In genomic region chr9:7594816-7595540, GRCm38 (mm10) we compare ENCODE assay signal across 8 mouse cellular contexts. TPM values are rescaled to one million over a fixed set of nuclear protein-coding genes. Genes with fewer than 3 reads are reported as not detected.
A peak's percentile ranks its signal among the peaks of the same experiment; 100 is the strongest.
DNase-seq lines count a peak whose midpoint lies in the region; ATAC-seq lines count a peak whose summit lies in the region.

No protein-coding gene starts in this region.

- H3K4me1 ChIP-seq in forebrain, embryonic 10.5 days = 0 out of 2 replicates have a peak, but pooled peaks cover 3% of the 10 kb centered on the region
- H3K4me1 ChIP-seq in heart, embryonic 16.5 days (ENCODE audit: control insufficient read depth, insufficient read depth, low read length) = peaks cover 3% of the 10 kb centered on the region; the same call in 1 of the 2 replicates
- no peaks in the 10 kb centered on the region for H3K4me1 ChIP-seq in liver, embryonic 15.5 days (replicated peaks)
- H3K4me1 ChIP-seq in neural tube, embryonic 12.5 days = no peaks in the 10 kb centered on the region

- WGBS in forebrain, embryonic 10.5 days = 28% methylated on average over 6 of the region's 6 CpGs
- 6% methylated on average over 6 of the region's 6 CpGs for WGBS in heart, embryonic 16.5 days
- 11% methylated on average over 6 of the region's 6 CpGs for WGBS in liver, embryonic 15.5 days (ENCODE audit: insufficient replicate concordance)
- 24% methylated on average over 6 of the region's 6 CpGs for WGBS in neural tube, embryonic 12.5 days

- no peaks in the 10 kb centered on the region for H3K27me3 ChIP-seq in forebrain, embryonic 10.5 days (ENCODE audit: poor library complexity, severe bottlenecking)
- H3K27me3 ChIP-seq in heart, embryonic 16.5 days (ENCODE audit: control insufficient read depth, insufficient read depth, low read length) = no peaks in the 10 kb centered on the region
- H3K27me3 ChIP-seq in liver, embryonic 15.5 days = no peaks in the 10 kb centered on the region; the same call in 1 of the 2 replicates
- no peaks in the 10 kb centered on the region for H3K27me3 ChIP-seq in neural tube, embryonic 12.5 days (replicated peaks)

- H3K27ac ChIP-seq in forebrain, embryonic 10.5 days = no peak overlapping the region
- no peak overlapping the region for H3K27ac ChIP-seq in heart, embryonic 16.5 days (ENCODE audit: low read length)
- H3K27ac ChIP-seq in liver, embryonic 15.5 days (replicated peaks) = no peak overlapping the region
- no peak overlapping the region for H3K27ac ChIP-seq in neural tube, embryonic 12.5 days

- peak overlapping the region; percentile 28 for H3K4me3 ChIP-seq in forebrain, embryonic 10.5 days
- peak overlapping the region; percentile 58 for H3K4me3 ChIP-seq in heart, embryonic 16.5 days (ENCODE audit: low read length)
- H3K4me3 ChIP-seq in liver, embryonic 15.5 days (replicated peaks) = peak overlapping the region; percentile 43
- 0 out of 2 replicates have a peak overlapping the region, but pooled peaks have one; percentile 16 for H3K4me3 ChIP-seq in neural tube, embryonic 12.5 days

- H3K4me2 ChIP-seq in heart, embryonic 16.5 days (ENCODE audit: low read depth, low read length) = peak overlapping the region; percentile 75
- peak overlapping the region; percentile 50 for H3K4me2 ChIP-seq in liver, embryonic 15.5 days
- H3K4me2 ChIP-seq in neural tube, embryonic 12.5 days (replicated peaks) = peak overlapping the region; percentile 56

- no peaks in the 10 kb centered on the region for H3K9me3 ChIP-seq in forebrain, embryonic 10.5 days
- H3K9me3 ChIP-seq in heart, embryonic 16.5 days (replicated peaks; ENCODE audit: control insufficient read depth, low read length) = no peaks in the 10 kb centered on the region
- H3K9me3 ChIP-seq in liver, embryonic 15.5 days (replicated peaks) = no peaks in the 10 kb centered on the region
- H3K9me3 ChIP-seq in neural tube, embryonic 12.5 days = no peaks in the 10 kb centered on the region

- peak overlapping the region; percentile 75 for H3K9ac ChIP-seq in heart, embryonic 16.5 days (ENCODE audit: low read length)
- no peak overlapping the region for H3K9ac ChIP-seq in liver, embryonic 15.5 days
- peak overlapping the region; percentile 42; the same call in 1 of the 2 replicates for H3K9ac ChIP-seq in neural tube, embryonic 12.5 days

- DNase-seq in c-Kit-positive CD71-negative TER-119-negative erythroid progenitor cells, embryonic 14.5 days (ENCODE audit: low read depth) = peak; percentile 62
- DNase-seq in forebrain, embryonic 10.5 days (ENCODE audit: extremely low spot score, low spot score) = peak; percentile 65
- peak; percentile 85 to 91 for DNase-seq in kidney, postnatal 36 days
- peak; percentile 85 for DNase-seq in telencephalon, adult 2 months (ENCODE audit: low read depth, low spot score)

- ATAC-seq in CD4-positive, CD25-positive, alpha-beta regulatory T cell, adult 4 months = peak; percentile 97
- ATAC-seq in heart, embryonic 16.5 days (replicated peaks; ENCODE audit: extremely low read depth, insufficient read depth, low FRiP score) = peak; percentile 95
- peak; percentile 68 for ATAC-seq in liver, embryonic 15.5 days (ENCODE audit: insufficient read depth)
- peak; percentile 99 for ATAC-seq in neural tube, embryonic 12.5 days (ENCODE audit: low FRiP score, low read depth)

- H3K36me3 ChIP-seq in forebrain, embryonic 10.5 days (replicated peaks) = no peaks in the 10 kb centered on the region
- H3K36me3 ChIP-seq in heart, embryonic 16.5 days (ENCODE audit: control insufficient read depth, insufficient read depth) = no peaks in the 10 kb centered on the region
- H3K36me3 ChIP-seq in liver, embryonic 15.5 days (replicated peaks) = no peaks in the 10 kb centered on the region
- H3K36me3 ChIP-seq in neural tube, embryonic 12.5 days = no peaks in the 10 kb centered on the region

RNA-seq across cellular contexts. Expression of gene Mmp27, which starts 23.8 kb away (rescaled TPM):
- under 1 TPM in 1 of 2 experiments, not detected in 1; 0.34 TPM for polyA plus RNA-seq in CD4-positive, CD25-positive, alpha-beta regulatory T cell, adult 4 months (2017; shearing (Covaris generic))
- polyA plus RNA-seq in forebrain, embryonic 10.5 days (2016; fragmentation: Nextera tagmentation; extraction: Ambion mirVana) = not detected in 2 replicates
- polyA plus RNA-seq in heart, embryonic 16.5 days (2015; fragmentation: Nextera tagmentation; extraction: Ambion mirVana) = not detected in 2 replicates
- 0.13 and 0.15 TPM in 2 replicates for polyA plus RNA-seq in liver, embryonic 15.5 days (2015; fragmentation: Nextera tagmentation; extraction: Ambion mirVana)
- polyA plus RNA-seq in neural tube, embryonic 12.5 days (2016; fragmentation: Nextera tagmentation; extraction: Ambion mirVana) = not detected in 2 replicates

RNA-seq across cellular contexts. Expression of gene Mmp20, which starts 33.1 kb away (rescaled TPM):
- polyA plus RNA-seq in CD4-positive, CD25-positive, alpha-beta regulatory T cell, adult 4 months (2017; shearing (Covaris generic)) = not detected
- polyA plus RNA-seq in forebrain, embryonic 10.5 days (2016; fragmentation: Nextera tagmentation; extraction: Ambion mirVana) = not detected in 2 replicates
- polyA plus RNA-seq in heart, embryonic 16.5 days (2015; fragmentation: Nextera tagmentation; extraction: Ambion mirVana) = not detected in 2 replicates
- not detected in 2 replicates for polyA plus RNA-seq in liver, embryonic 15.5 days (2015; fragmentation: Nextera tagmentation; extraction: Ambion mirVana)
- polyA plus RNA-seq in neural tube, embryonic 12.5 days (2016; fragmentation: Nextera tagmentation; extraction: Ambion mirVana) = not detected in 2 replicates

RNA-seq across cellular contexts. Expression of gene Mmp8, which starts 36.7 kb away (rescaled TPM):
- under 1 TPM in 1 of 2 experiments, not detected in 1; 0.17 TPM for polyA plus RNA-seq in CD4-positive, CD25-positive, alpha-beta regulatory T cell, adult 4 months (2017; shearing (Covaris generic))
- 0.15 TPM in 1 of 2 replicates, not detected in the other for polyA plus RNA-seq in forebrain, embryonic 10.5 days (2016; fragmentation: Nextera tagmentation; extraction: Ambion mirVana)
- 0.56 and 1.2 TPM in 2 replicates for polyA plus RNA-seq in heart, embryonic 16.5 days (2015; fragmentation: Nextera tagmentation; extraction: Ambion mirVana)
- polyA plus RNA-seq in liver, embryonic 15.5 days (2015; fragmentation: Nextera tagmentation; extraction: Ambion mirVana) = 11.0 and 15.2 TPM in 2 replicates
- polyA plus RNA-seq in neural tube, embryonic 12.5 days (2016; fragmentation: Nextera tagmentation; extraction: Ambion mirVana) = 0.20 and 0.23 TPM in 2 replicates
